Mouse (Mus musculus) left cerebral cortex, postnatal 14 days (tissue): ENCODE measurements around the gene Chrna10. TPM values are rescaled to one million over a fixed set of nuclear protein-coding genes. Genes with fewer than 3 reads are reported as not detected.
A peak's percentile ranks its signal among the peaks of the same experiment; 100 is the strongest.

Experiments used
- DNase-seq, 2 experiments: peaks; one replicate each; pipeline ENCODE4 v3.0.0; 2021 to 2022; ENCODE audit warnings: low spot score in 2 of 2, mixed read lengths in 1 of 2
- intact Hi-C: fragments of 180-260 bp; cut with DNase I; formaldehyde crosslinking; loops from one replicate; pipeline ENCODE4 v1.15.1; 2025
- long read RNA-seq, 2 experiments: library from polyadenylated mRNA; stranded (forward); transcript quantifications; one replicate each; pipeline ENCODE4 v2.0.0; 2021
- total RNA-seq, 2 experiments: library from RNA; stranded (reverse); gene quantifications; 2 replicates each; pipeline ENCODE4 v1.2.3; 2021

Gene Chrna10
- under 1 TPM; 0.18 to 0.55 TPM for total RNA-seq
- long read RNA-seq, experiment 1, partial matches to known transcripts: 0 of 1 reads
- long read RNA-seq, experiment 1, other reads (novel, unspliced or antisense): 1 of 1 reads
- long read RNA-seq, experiment 2, partial matches to known transcripts: 0 of 1 reads
- long read RNA-seq, experiment 2, other reads (novel, unspliced or antisense): 1 of 1 reads

DNA sequence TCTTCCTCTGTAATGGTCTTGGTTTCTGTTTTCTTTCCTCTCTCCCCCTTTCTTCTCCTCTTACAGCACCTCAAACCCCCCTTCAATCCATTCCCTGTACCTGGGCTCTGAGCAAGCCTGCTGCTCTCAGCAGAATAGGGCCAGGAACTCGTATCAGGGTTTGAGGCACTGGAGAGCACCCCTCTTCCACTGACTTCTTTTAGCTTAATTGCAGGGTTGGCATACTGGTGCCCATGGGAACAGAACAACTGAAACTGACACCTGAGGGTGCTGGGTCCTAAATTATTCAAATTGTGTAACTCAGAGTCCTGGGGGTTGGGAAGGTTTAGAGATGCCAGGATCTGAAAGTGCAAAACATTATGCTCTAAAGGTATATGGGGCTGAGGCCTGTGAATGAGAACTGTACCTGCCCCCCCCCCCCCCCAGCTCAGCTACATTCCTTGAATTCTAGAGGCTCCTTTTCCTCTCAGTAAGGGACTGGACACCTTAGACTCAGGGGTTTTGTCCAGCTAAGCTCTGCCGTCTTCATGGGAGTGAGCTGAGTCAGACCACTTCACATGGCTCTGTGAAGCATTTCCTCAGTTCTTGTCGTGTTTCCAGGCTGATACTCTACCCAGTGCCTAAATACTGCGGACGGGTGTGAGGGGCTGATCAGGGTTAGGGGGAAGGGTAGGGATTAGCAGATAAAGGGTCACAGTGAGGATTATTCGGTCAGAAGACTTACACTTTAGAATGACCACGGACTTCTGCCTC, at the start of gene Chrna10:
Chrna10 (minus strand) TSS at position 250 of the 753 bp plus-strand sequence.
- intact Hi-C loops: no loop called here
- DNase-seq: peak in 1 of 2 experiments; percentile 48

DNA sequence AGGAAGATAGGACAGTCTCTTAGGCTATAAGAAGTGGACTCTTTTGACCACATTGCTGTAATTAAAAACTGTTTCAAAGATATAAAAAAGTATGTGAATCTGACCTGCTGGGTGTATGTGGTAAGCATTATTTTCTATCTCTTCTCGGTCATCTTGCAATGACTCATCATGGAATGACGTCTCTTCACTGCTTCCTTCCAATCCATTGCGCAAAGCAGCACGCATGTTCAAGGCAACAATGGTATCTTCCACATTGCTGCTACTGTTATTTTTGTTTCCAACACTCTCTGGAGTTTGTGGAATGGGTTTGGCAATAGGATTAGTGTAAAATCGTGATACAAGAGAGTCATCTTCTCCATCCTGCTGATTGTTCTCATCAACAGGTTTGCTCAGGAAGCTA, 37.1 kb upstream of the Chrna10 start:
- no peak for DNase-seq
- intact Hi-C loops: no loop called here

DNA sequence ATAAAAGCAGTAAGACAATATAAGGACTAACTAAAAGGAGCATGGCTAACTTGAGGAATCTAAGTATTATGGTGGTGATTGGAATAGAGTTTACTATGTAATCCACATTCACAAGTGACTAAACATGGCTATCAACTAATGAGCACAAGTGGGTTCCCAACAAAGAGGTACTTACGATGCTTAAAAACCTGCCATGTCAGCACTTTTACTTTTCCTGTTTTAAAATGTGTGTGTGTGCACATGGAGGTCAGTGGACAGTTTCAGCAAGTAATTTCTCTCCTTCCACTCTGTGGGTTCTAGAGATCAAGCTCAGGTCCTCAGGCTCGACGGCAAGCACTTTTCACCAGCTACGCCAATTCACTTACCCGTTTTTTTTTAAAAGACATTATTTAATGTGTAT, 21.3 kb upstream of the Chrna10 start:
- intact Hi-C loops: no loop called here
- no peak for DNase-seq

DNA sequence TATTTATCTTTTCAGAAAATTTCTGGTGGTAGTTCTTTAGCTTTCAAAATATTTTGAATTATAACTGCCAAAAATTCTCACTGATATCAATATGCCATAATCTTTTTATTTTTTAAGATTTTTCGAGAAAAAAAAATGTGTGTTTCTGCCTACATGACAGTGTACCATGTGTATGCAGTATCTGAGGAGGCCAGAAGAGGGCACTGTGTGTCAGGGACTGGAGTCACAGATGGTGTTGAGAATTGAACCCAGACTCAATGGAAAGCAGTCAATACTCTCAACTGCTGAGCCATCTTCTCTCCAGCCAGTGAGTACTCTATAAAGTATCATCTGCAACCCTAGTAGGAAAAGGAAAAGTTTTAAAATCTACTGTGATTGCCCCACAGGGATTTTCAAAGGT, 20.8 kb upstream of the Chrna10 start:
- no peak for DNase-seq
- intact Hi-C loops: no loop called here

DNA sequence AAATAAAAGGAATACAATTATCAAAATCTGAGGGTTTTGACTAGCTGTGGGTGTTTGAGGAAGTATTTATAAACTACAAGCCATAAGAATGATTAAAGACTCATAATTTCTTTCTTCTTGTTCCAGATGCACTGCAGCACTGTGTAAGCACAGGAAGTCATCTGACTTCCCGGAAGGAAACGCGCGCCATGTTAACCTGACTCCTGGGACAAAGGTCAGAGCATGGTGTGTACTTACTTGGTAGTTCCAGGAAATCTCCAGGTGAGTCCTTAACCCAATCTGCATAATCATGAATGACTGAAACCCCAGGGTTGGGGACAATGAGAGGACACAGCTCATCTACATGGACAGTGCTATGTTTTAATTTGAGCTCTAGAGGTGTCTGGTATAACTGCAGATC, 15.8 kb upstream of the Chrna10 start:
- no peak for DNase-seq
- intact Hi-C loops: loop anchor here (5.0 kb wide), 2 partner anchors 35 to 50 kb away; no protein-coding TSS in a partner anchor

DNA sequence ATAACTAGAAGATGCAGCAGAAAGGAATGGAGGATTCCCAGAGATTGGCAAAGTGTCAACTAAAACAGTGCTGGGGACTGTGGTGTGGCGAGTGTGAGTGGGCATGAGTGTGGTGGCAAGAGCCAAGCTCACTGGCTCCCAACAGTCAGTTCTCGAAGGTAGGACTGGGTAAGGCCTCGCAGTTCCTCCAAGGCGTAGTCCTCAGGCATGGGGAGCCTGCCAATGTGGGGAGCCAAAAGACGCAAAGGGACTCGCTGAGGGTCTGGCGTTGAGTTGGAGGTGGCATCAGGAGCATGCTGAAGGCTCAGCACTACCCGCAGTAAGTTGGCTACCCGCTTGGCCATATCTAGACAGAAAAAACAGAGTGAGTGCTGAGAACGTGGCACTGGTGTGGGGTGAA, 3.7 kb upstream of the Chrna10 start:
- no peak for DNase-seq
- intact Hi-C loops: no loop called here

DNA sequence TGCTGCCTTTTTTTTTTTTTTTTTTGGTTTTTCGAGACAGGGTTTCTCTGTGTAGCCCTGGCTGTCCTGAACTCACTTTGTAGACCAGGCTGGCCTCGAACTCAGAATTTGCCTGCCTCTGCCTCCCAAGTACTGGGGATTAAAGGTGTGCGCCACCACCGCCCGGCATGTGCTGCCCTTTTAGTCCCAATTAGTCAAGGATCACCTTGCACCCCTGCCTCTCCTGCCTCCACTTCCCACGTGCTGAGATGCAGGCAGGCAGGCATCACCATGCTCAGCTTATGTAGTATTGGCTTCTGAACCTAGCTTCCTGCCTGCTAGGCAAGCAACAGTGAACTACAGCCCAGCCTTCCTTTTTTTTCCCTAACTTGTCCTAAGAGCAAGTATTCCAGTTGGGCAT, 754 bp upstream of the Chrna10 start:
- DNase-seq: no peak
- intact Hi-C loops: no loop called here

DNA sequence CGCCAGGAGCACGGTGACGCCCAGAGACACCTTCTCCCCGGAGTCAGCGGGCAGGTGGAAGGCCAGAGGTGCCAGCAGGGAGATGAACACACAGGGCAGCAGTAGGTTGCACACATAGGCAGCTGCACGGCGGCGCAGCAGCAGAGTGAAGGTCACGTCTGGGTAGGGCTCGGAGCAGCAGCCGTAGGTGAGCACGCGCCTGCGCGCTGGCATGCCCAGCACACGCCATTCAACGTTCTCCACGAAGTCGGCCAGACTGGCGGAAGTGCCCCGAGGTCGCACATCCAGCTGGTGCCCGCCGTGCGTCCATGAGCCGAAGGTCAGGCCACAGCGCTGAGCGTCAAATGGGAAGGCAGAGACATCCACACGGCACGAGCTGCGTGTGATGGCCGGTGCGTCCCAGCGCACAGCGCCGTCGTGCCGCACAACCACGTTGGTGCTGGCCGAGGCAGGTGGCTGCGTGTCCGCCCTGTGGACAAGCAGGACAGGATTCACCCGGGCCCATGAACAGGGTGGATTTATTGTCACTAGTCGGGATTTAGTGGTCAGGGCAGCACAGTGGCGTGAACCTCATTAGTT, 3.4 kb downstream of the Chrna10 start:
- intact Hi-C loops: no loop called here

DNA sequence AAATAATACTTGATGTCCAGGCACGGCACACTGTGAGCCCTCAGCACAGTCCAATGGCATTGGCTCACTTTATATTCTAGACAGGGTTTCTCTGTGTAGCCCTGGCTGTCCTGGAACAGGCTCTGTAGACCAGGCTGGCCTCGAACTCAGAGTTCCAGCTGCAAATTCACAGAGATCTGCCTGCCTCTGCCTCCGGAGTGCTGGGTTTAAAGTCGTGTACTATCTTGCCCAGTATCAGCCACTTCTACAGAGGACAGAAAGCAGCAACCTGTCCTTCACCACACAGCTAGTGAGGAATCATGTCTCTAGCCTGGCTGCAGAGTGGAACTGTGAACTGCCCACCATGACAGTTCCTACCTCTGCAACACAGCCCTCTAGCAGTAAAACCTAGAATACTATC, 6.9 kb downstream of the Chrna10 start:
- no peak for DNase-seq
- intact Hi-C loops: no loop called here

More for the DNA sequence above, 3.4 kb downstream of the Chrna10 start:
- DNase-seq: no peak

DNA sequence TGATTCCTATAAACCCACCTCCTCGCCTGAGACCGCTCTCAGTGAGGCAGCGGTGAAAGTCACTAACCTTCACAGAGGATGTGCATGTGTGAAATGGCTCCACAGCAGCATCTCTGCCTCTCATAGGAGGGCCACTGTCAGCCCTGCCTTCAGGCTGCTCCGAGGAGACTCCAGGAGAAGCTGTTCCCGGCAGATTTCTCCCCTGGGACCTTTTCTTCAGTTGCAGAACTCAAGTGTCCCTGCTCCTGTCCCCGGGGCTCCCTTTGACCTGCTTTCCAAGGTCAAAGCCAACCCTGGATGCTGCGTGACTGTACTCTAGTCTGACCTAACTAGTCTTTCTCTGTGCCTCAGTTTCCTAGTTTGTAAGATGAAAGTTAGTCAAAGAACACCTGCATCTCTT, 7.5 kb downstream of the Chrna10 start, which contains the start of gene Art5:
Art5 (minus strand) TSS at position 319 of the 400 bp plus-strand sequence.
- intact Hi-C loops: no loop called here
- DNase-seq: no peak

DNA sequence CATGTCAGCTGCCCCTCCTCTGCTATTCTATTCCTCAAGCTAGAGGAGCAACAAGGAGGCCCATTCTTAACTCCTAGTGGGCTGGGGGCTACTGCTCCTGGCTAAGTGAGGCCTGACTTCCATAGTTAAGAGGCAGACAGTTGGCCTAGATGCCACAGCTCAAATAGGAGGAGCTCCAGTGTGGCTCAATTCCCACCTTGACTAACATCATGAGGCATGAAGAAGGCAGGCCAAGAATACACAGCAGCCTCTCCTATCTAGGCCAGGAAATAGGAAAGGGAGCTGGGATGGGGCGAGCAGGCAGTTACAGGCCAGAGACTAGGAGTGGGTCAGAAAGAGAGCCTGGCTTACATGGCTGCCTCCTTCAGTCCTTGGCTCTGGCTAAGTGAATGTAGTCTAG, 8.4 kb downstream of the Chrna10 start:
- no peak for DNase-seq
- intact Hi-C loops: no loop called here

DNA sequence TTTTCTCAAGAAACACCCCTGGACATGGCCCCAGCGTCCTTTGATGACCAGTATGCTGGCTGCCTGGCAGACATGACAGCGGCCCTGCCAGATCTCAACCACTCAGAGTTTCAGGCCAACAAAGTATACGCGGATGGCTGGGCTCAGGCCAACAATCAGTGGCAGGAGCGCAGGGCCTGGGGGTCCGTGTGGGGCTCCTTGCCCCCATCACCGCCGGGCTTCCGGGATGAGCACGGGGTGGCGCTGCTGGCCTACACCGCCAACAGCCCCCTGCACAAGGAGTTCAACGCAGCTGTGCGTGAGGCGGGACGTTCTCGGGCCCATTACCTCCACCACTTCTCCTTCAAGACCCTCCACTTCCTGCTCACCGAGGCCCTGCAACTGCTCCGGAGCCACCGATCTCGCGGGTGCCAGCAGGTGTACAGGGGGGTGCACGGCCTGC, 9.9 kb downstream of the Chrna10 start:
- intact Hi-C loops: no loop called here
- DNase-seq: no peak

DNA sequence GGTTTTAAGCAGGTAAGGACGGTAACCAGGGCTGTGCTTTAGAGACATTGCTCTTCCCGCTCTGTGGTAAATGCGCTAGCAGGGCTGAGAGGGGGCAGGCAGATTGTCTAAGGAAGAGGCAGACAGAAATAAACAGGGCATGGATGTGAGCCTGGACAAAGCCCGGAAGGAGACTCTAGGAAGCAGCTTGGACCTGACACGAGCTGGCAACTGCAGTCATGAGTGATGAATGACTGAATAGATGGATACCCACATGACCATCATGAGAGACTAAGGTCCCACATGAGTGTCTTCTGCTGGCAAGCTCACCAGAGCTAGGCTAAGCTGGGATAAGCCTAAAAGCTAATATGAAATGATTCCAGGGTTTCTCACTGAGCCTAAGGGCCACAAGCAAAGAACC, 12.5 kb downstream of the Chrna10 start:
- intact Hi-C loops: no loop called here
- no peak for DNase-seq

DNA sequence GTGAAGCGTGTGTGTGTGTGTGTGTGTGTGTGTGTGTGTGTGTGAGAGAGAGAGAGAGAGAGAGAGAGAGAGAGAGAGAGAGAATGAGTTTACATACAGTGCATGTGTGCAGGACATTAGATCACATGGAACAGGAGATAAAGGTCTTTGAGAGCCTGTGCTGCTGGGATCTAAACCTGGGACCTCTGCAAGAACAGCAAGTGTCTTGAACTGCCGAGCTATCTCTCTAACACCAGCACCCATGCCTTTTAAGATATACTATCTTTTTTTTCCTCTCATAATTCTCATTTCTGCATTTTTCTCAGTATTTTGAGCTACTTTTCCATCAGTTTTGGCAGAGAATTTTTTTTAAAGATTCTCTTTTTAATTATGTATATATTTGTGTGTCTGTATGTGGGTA, 13.1 kb downstream of the Chrna10 start:
- DNase-seq: no peak
- intact Hi-C loops: no loop called here

DNA sequence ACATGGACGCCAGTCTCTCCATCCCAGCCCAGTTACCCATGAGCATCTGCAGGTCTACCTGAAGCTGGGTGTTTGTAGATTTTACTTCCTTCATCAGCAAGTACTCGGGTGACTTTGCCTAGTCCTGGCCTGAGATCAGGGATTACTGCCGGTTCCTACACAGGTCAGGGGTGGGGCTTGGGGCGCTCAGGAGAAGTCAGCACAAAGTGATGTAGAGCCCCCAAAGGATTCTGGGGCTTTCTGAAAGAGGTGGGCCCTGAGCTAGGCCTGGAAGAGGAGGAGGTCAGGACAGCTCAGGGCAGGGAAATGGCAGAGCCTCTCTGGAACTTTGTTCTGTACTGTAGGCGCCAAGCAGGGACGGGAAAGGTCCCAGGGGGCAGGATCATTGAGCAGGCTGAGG, 13.9 kb downstream of the Chrna10 start:
- no peak for DNase-seq
- intact Hi-C loops: no loop called here

DNA sequence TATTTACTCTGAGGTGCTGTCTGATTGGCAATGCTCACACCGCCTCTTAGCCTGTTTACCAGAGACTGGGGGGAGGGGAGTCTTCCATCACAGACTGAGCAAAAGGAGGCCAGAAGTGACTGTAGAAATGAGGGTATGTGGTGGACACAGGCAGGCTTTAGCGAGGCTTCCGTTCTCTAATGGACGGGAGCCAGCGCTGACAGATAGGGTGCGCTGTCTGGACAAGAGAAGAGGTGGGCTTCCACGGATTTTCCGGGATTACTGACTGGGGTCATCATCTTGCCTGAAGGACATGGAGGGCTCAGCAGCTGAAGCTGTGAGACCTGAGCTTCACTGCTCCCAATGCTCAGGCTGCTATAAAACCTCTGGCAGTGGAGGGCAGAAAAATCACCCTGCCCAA, 14.4 kb downstream of the Chrna10 start:
- no peak for DNase-seq
- intact Hi-C loops: no loop called here

DNA sequence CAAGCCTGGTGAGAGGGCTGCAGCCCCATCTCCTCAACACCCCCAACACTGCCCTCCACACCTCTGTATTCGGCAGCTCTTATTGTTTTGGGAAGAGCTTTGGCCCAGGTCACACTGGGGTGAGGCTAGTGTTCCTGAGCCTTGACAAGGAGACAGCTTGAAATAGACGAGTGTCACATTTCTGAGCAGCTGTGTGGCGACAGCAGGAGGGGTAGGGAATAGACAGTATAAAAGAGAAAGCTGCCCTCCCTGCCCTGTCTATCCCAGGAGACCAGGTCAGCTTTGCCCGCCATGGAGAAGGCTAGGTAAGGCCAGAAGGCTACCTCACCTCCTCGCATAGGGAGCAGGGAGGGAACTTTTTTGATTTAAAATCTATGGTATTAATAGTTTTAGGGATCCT, 15.1 kb downstream of the Chrna10 start, which contains the start of gene Art1:
Art1 (plus strand) TSS at position 257 of the 400 bp plus-strand sequence.
- intact Hi-C loops: no loop called here
- no peak for DNase-seq

DNA sequence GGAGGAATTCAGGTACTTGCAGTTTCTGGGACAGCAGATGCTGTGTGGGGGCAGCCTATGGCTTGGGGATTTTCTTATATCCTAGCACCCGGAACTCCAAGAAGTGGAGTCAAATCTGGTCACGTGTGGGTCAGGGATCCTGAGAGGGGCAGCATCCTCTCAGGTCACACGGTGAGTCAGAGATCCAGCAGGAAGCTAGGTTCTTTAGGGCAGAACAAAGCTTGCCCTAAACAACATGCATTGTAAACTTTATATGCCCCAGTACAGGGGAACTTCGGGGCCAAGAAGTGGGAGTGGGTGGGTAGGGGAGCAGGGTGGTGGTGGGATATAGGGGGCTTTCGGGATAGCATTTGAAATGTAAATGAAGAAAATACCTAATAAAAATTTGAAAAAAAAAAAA, 15.8 kb downstream of the Chrna10 start:
- intact Hi-C loops: no loop called here
- no peak for DNase-seq

DNA sequence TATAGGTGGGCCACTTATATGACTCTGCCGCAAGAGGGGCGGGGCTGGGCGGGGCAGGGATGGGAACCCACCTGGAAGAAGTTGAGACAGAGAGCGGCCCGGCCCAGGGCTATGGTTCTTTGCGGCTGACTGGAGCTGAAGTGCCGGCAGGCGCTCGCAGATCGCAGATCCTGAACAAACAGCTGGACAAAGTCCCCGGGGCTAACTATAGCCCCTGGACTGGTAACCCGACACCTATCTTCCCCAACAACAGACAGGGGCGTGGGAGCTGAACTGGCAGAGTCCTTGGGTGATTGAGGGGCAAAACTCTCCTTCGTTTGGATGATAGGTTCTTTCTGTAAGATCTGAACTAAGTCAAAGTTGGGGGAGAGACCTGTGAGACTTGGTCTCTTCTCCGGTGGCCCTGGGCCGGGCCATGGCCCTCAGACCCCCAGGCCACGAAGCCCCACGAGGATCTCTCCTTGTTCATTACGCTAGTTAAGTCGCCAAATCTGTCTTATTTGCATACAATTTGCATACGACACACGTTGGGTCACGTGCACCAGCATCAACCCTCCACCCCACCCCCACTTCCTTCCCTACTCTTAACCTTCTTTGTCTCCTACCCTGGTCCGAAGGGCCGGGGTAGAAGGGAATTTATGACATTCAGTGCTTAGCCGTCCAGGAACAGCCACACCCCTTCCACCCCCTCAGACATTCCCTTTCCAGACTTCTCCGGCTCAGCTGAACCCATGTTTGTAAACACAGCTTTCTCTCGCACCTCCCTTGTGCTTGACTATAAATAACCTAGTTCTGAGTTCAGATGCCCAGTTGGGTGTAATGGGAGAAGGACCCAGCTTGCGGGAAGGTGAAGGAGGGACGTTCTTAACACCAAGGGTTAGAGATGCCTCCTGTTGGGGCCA, 16.6 kb downstream of the Chrna10 start:
- intact Hi-C loops: no loop called here

DNA sequence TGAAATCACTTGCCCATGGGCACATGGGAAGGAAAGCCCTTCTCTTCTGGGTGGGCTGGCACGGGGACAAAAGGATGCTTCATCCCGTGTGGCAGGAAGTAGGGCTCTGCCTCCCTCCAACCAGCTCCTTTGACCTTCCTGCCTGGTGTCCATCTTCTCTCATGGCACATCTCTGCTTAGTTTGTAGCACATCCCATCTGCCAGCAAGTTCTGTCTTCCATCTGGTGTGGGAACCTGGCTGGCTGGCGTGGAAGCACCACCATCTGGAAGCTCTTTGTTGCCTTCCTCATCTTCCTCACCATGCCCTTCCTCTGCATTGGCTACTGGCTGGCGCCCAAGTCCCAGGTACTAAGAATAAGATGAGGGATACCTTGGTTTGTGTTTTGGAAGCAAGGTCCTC, 29.3 kb downstream of the Chrna10 start:
- intact Hi-C loops: no loop called here
- DNase-seq: no peak

More for the DNA sequence above, 16.6 kb downstream of the Chrna10 start:
- no peak for DNase-seq
